Mouse (Mus musculus) liver, embryonic 14.5 days (tissue): ENCODE data around the gene Kbtbd12.

Experiments used
- CTCF ChIP-seq: IDR thresholded peaks from 2 replicates; pipeline ENCODE4 v1.5.1; 2016; ENCODE audit warnings: antibody characterized with exemption, low read depth, control low read depth
- EP300 ChIP-seq: IDR thresholded peaks from 2 replicates; pipeline ENCODE4 v1.6.1; 2016; ENCODE audit warnings: antibody characterized with exemption, low read depth

GRCm38 (mm10) chr6:88530306-88530705, 107.4 kb downstream of the Kbtbd12 start:
- TF ChIP-seq CTCF (no peak), EP300 (no peak)
